Mouse (Mus musculus): ENCODE data around the gene Gid4.

- TF ChIP-seq CTCF (IDR thresholded peaks at IDR 0.05; ENCODE audit: borderline replicate concordance, insufficient read depth, low read length) (no peak), POLR2A (IDR thresholded peaks at IDR 0.05; ENCODE audit: low read depth, low read length) (peak; percentile 61)
These were observed at the start of gene Gid4 for GRCm38 (mm10) chr11:60416963-60417716.
